Mouse (Mus musculus) neural tube, embryonic 11.5 days (tissue): ENCODE measurements at regions not wholly inside any gene's neighbourhood (a gene's known extent, or its start where the extent isn't known, plus 50 kb on each side); places are given as distances from the start of the nearest gene placed in this dataset.

Experiments
- ATAC-seq: fragments of 200-750 bp; cut with Nextera tagmentation; 2 replicates; pipeline ENCODE4 v1.8.0; 2017; ENCODE audit warnings: moderate number of reproducible peaks, mild to moderate bottlenecking, moderate TSS enrichment, moderate library complexity; ENCODE audit not compliant: insufficient read depth, low FRiP score, low TSS enrichment
- DNase-seq: peaks from one replicate; pipeline ENCODE4 v3.0.0-alpha.2; 2015; ENCODE audit warnings: low spot score
- H3K27ac ChIP-seq: fragments of 300-500 bp; sonication (generic); 2 replicates; pipeline ENCODE4 v1.5.1; 2014; ENCODE audit warnings: low read depth, mild to moderate bottlenecking, low read length
- H3K27me3 ChIP-seq: fragments of 300-500 bp; sonication (generic); 2 replicates; pipeline ENCODE4 v1.6.1; 2014; ENCODE audit warnings: mild to moderate bottlenecking, low read length, mixed read lengths; ENCODE audit not compliant: control insufficient read depth, insufficient read depth
- H3K36me3 ChIP-seq: fragments of 300-500 bp; sonication (generic); 2 replicates; pipeline ENCODE4 v1.6.1; 2014; ENCODE audit warnings: mild to moderate bottlenecking, low read length, moderate library complexity, mixed read lengths; ENCODE audit not compliant: control insufficient read depth, insufficient read depth
- H3K4me1 ChIP-seq: fragments of 300-500 bp; sonication (generic); 2 replicates; pipeline ENCODE4 v1.6.1; 2014; ENCODE audit warnings: low read length, mixed read lengths; ENCODE audit not compliant: control insufficient read depth, insufficient read depth
- H3K4me2 ChIP-seq: fragments of 300-500 bp; sonication (generic); 2 replicates; pipeline ENCODE4 v1.6.1; 2014; ENCODE audit warnings: low read depth, mild to moderate bottlenecking, moderate library complexity
- H3K4me3 ChIP-seq: fragments of 300-500 bp; sonication (generic); 2 replicates; pipeline ENCODE4 v1.5.1; 2014; ENCODE audit warnings: low read depth, low read length
- H3K9ac ChIP-seq: fragments of 300-500 bp; sonication (generic); 2 replicates; pipeline ENCODE4 v1.6.1; 2014; ENCODE audit warnings: mild to moderate bottlenecking, low read length
- H3K9me3 ChIP-seq: fragments of 300-500 bp; sonication (generic); 2 replicates; pipeline ENCODE4 v1.6.1; 2016; ENCODE audit warnings: low read length; ENCODE audit not compliant: control insufficient read depth
- WGBS: fragments of 180-500 bp; shearing (Covaris S2); extraction: QIAGEN DNeasy Blood & Tissue Kit; methylation state at CpG from one replicate; pipeline ENCODE4 v1.1.7; 2014; 5-methylcytosine and 5-hydroxymethylcytosine counted together

GRCm38 (mm10) chr14:106669281-106669680 is 563.3 kb downstream of the Trim52 start:
- Histone ChIP-seq H3K4me3 (no peak overlapping the region), H3K9me3 (no peaks in the 10 kb centered on the region), H3K27me3 (no peaks in the 10 kb centered on the region), H3K9ac (no peak overlapping the region), H3K27ac (no peak overlapping the region), H3K4me2 (no peak overlapping the region), H3K4me1 (no peaks in the 10 kb centered on the region), H3K36me3 (no peaks in the 10 kb centered on the region)
- 38% methylated on average over 4 of the region's 4 CpGs for WGBS
- DNase-seq (no peak), ATAC-seq (no peak)

DNA sequence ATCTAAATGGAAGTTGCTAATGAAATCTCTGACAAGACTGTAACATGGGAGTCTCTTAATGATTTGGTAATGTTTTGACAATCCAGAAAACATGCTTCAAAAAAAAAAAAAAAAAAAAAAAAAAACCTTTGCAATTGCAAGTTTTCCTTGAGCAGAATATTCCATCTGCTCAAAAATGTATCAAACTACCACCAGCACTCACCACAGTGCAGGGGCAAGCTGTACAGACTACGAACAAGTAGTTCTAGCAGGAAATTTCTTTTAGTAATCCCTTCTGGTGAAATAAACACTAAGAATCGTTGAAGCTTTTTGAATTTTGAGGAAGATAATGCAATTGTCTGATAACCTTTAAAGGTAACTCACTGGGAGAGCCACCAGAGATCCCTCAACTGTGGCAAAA is 572.0 kb downstream of the Trim52 start:
- ATAC-seq, result no peak
- Histone ChIP-seq H3K9me3 (no peaks in the 10 kb centered on the region), H3K27me3 (no peaks in the 10 kb centered on the region), H3K27ac (no peak overlapping the region), H3K36me3 (no peaks in the 10 kb centered on the region), H3K4me2 (no peak overlapping the region), H3K4me1 (no peaks in the 10 kb centered on the region), H3K4me3 (no peak overlapping the region), H3K9ac (no peak overlapping the region)
- no peak for DNase-seq
- WGBS, result 87% methylated on average over 2 of the region's 2 CpGs

- 84% methylated on average over 4 of the region's 4 CpGs for WGBS
- no peak for ATAC-seq
- no peak overlapping the region for H3K4me2 ChIP-seq
- no peaks in the 10 kb centered on the region for H3K36me3 ChIP-seq
- H3K9me3 ChIP-seq, result no peaks in the 10 kb centered on the region
- no peak for DNase-seq
- no peak overlapping the region for H3K9ac ChIP-seq
- H3K27ac ChIP-seq, result no peak overlapping the region
- no peaks in the 10 kb centered on the region for H3K4me1 ChIP-seq
- no peak overlapping the region for H3K4me3 ChIP-seq
- no peaks in the 10 kb centered on the region for H3K27me3 ChIP-seq
Observed at GRCm38 (mm10) chr14:106681193-106681592, 575.2 kb downstream of the Trim52 start.

DNA sequence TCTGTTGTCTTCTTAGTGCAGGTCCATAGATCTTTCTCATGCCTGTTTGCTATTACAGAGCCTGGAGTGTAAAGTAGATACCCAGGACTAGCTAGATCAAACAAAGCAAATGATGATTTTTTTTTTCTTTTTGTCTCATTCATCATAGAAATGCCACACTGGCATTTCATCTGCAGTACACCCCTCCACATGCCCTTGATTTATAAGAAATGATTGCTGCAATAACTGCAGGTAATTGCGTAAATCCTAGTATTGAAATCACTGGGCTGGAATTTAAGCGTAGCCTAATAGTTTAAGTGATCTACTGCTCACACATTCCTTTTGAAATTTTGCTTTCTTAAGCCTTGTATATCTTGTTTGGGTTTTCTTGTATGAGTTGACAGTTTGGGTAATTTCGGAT is 581.4 kb downstream of the Trim52 start:
- 67% methylated on average over 3 of the region's 3 CpGs for whole genome bisulfite sequencing
- ATAC-seq, result no peak

DNA sequence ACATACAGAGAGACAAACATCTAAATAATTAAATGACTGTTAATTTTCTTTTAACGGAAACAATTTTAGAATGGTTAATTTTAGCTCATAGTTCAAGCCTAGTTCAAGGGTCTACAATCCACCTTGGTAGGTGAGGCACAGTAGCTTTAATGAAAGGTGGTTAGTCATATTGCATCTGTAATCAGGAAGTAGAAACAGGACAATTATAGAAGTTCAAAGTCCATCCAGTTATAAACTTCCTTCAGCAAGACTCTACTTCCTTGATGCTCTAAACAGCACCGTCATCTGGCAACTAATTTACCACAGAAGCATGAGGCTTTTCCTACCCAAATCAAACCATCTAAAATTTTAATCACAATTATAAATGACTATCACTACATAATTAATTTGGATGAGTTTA is 608.0 kb downstream of the Trim52 start:
- no peak overlapping the region for H3K4me3 ChIP-seq
- DNase-seq, result no peak
- 96% methylated on average over 2 of the region's 2 CpGs for WGBS
- no peaks in the 10 kb centered on the region for H3K9me3 ChIP-seq
- no peaks in the 10 kb centered on the region for H3K36me3 ChIP-seq
- H3K9ac ChIP-seq, result no peak overlapping the region
- H3K4me2 ChIP-seq, result no peak overlapping the region
- H3K27me3 ChIP-seq, result no peaks in the 10 kb centered on the region
- H3K27ac ChIP-seq, result no peak overlapping the region
- ATAC-seq, result no peak
- H3K4me1 ChIP-seq, result no peaks in the 10 kb centered on the region

More for the DNA sequence above, 581.4 kb downstream of the Trim52 start:
- Histone ChIP-seq H3K4me3 (no peak overlapping the region), H3K9me3 (no peaks in the 10 kb centered on the region), H3K27me3 (no peaks in the 10 kb centered on the region), H3K4me1 (no peaks in the 10 kb centered on the region), H3K36me3 (no peaks in the 10 kb centered on the region), H3K4me2 (no peak overlapping the region), H3K27ac (no peak overlapping the region), H3K9ac (no peak overlapping the region)
- DNase-seq, result no peak

GRCm38 (mm10) chr14:106733825-106734224 is 627.8 kb downstream of the Trim52 start:
- Histone ChIP-seq H3K9ac (no peak overlapping the region), H3K36me3 (no peaks in the 10 kb centered on the region), H3K4me1 (no peaks in the 10 kb centered on the region), H3K9me3 (no peaks in the 10 kb centered on the region), H3K27ac (no peak overlapping the region), H3K27me3 (no peaks in the 10 kb centered on the region), H3K4me3 (no peak overlapping the region), H3K4me2 (no peak overlapping the region)
- ATAC-seq, result no peak
- 77% methylated on average over 4 of the region's 4 CpGs for WGBS
- no peak for DNase-seq

- Histone ChIP-seq H3K4me2 (no peak overlapping the region), H3K4me1 (no peaks in the 10 kb centered on the region), H3K9ac (no peak overlapping the region), H3K36me3 (no peaks in the 10 kb centered on the region), H3K27me3 (no peaks in the 10 kb centered on the region), H3K9me3 (no peaks in the 10 kb centered on the region), H3K4me3 (no peak overlapping the region), H3K27ac (no peak overlapping the region)
- ATAC-seq (peak; percentile 58; the same call in 1 of the 2 replicates), DNase-seq (no peak)
Observed at GRCm38 (mm10) chr14:106740857-106741256, 634.9 kb downstream of the Trim52 start.

GRCm38 (mm10) chr14:106760150-106760549 is 654.2 kb downstream of the Trim52 start:
- H3K9ac ChIP-seq, result no peak overlapping the region
- DNase-seq (no peak), ATAC-seq (no peak)
- H3K4me1 ChIP-seq, result no peaks in the 10 kb centered on the region
- no peak overlapping the region for H3K4me2 ChIP-seq
- no peaks in the 10 kb centered on the region for H3K27me3 ChIP-seq
- H3K27ac ChIP-seq, result no peak overlapping the region
- no peaks in the 10 kb centered on the region for H3K36me3 ChIP-seq
- no peaks in the 10 kb centered on the region for H3K9me3 ChIP-seq
- 95% methylated on average over 3 of the region's 3 CpGs for WGBS
- no peak overlapping the region for H3K4me3 ChIP-seq

DNA sequence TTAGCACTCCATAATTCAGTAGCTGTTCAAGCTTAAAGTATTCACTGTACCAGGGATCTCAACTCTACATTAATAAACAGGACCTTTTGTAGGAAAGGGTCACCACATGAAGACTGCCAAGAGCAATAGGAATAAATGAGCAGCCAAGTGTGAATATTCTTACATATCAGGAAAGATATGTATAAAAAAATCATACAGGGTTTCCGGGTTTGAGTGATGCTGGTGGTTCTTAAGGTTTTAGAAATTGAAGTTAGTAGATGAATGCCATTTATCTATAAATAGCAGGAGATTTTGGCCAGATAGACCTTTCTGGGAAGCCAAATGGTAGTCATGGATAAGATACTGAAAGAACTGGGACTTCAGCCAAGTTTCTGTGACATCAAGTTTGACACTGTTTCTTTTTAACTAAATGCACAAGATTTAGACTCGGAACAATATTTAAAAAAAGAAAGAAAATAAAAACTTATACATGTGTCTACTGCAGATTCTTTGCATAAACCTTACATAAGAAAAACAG is 657.1 kb downstream of the Trim52 start:
- 89% methylated on average over 2 of the region's 2 CpGs for WGBS

More for the DNA sequence above, 657.1 kb downstream of the Trim52 start:
- no peak overlapping the region for H3K9ac ChIP-seq
- no peak for DNase-seq
- no peaks in the 10 kb centered on the region for H3K36me3 ChIP-seq
- no peaks in the 10 kb centered on the region for H3K9me3 ChIP-seq
- no peak for ATAC-seq
- no peak overlapping the region for H3K4me3 ChIP-seq
- no peaks in the 10 kb centered on the region for H3K27me3 ChIP-seq
- no peaks in the 10 kb centered on the region for H3K4me1 ChIP-seq
- no peak overlapping the region for H3K27ac ChIP-seq
- no peak overlapping the region for H3K4me2 ChIP-seq
